Mouse (Mus musculus): ENCODE measurements at regions not wholly inside any gene's neighbourhood (a gene's known extent, or its start where the extent isn't known, plus 50 kb on each side); places are given as distances from the start of the nearest gene placed in this dataset.
"Not testable (repeated sequence)": the region's sequence is repeated elsewhere in the genome, so short reads cannot be mapped to it uniquely, and the experiment has no call there.

DNA sequence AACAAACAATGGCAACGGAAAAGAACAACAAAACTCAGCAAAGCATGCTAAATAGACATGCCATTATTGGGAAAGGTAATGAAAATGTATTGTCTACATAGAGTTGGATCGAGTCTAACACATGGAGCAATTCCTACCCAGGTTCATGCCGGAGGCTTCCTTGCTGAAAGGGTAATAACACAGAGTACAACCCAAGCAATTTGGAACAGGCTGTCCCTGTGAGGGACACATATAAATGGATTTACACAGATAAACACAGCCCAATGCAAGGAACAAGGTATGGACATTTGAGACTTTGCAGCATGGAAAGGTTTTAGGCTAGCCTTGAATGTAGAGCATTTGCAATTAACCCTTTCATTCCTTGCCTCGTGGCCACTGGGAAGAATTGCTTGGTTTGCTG, 158.6 kb upstream of the Gm11146 start:
- H3K4me1 ChIP-seq (replicated peaks; ENCODE audit: control insufficient read depth, insufficient read depth, low read length): no peaks in the 10 kb centered on the region
- no peak overlapping the region for H3K4me2 ChIP-seq (ENCODE audit: low read depth, low read length, severe bottlenecking)
- H3K27me3 ChIP-seq (ENCODE audit: control insufficient read depth, insufficient read depth, low read length): no peaks in the 10 kb centered on the region
- no peak overlapping the region for H3K4me3 ChIP-seq (ENCODE audit: low read depth, low read length)
- 92% methylated on average over 4 of the region's 4 CpGs for WGBS
- H3K9me3 ChIP-seq (ENCODE audit: control insufficient read depth, low read length): no peaks in the 10 kb centered on the region
- no peaks in the 10 kb centered on the region for H3K36me3 ChIP-seq (ENCODE audit: control insufficient read depth, insufficient read depth, low read length)
- H3K27ac ChIP-seq (ENCODE audit: low read depth, low read length): no peak overlapping the region
- H3K9ac ChIP-seq (ENCODE audit: low read length): no peak overlapping the region
- ATAC-seq (replicated peaks; ENCODE audit: low FRiP score) (no peak), DNase-seq (ENCODE audit: low spot score) (no peak)

GRCm38 (mm10) chr16:77759997-77760396, 158.1 kb upstream of the Gm11146 start:
- 89% methylated on average over 10 of the region's 10 CpGs for WGBS
- Histone ChIP-seq H3K4me2 (ENCODE audit: low read depth, low read length, severe bottlenecking) (no peak overlapping the region), H3K27ac (ENCODE audit: low read depth, low read length) (no peak overlapping the region)

DNA sequence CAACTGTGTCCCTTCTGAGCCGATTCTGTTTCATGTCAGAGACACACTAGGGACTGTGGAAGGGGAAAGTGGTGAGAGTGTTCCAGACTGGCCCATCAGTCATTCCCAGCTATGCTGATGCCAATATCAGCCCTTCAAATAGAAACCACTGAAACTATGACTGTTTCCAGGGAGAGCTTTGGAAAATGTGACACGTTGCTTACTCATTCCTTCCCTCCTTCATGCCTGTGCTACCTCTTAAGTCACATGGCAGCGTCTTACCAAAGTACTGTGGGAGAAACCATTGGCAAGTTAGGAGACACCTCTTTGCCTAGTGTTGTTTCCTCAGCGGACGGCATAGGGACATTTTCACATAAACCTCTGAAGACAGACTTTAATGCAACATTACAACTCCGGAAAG, 153.0 kb upstream of the Gm11146 start:
- Histone ChIP-seq H3K4me1 (replicated peaks; ENCODE audit: control insufficient read depth, insufficient read depth, low read length) (no peaks in the 10 kb centered on the region), H3K4me3 (ENCODE audit: low read depth, low read length) (no peak overlapping the region), H3K36me3 (ENCODE audit: control insufficient read depth, insufficient read depth, low read length) (no peaks in the 10 kb centered on the region), H3K4me2 (ENCODE audit: low read depth, low read length, severe bottlenecking) (no peak overlapping the region), H3K9ac (ENCODE audit: low read length) (no peak overlapping the region), H3K9me3 (ENCODE audit: control insufficient read depth, low read length) (no peaks in the 10 kb centered on the region), H3K27ac (ENCODE audit: low read depth, low read length) (no peak overlapping the region), H3K27me3 (ENCODE audit: control insufficient read depth, insufficient read depth, low read length) (no peaks in the 10 kb centered on the region)
- DNase-seq (ENCODE audit: low spot score) (no peak), ATAC-seq (replicated peaks; ENCODE audit: low FRiP score) (no peak)
- 84% methylated on average over 6 of the region's 6 CpGs for WGBS

More at GRCm38 (mm10) chr16:77759997-77760396, 158.1 kb upstream of the Gm11146 start:
- Histone ChIP-seq H3K9me3 (ENCODE audit: control insufficient read depth, low read length) (no peaks in the 10 kb centered on the region), H3K9ac (ENCODE audit: low read length) (no peak overlapping the region), H3K4me3 (ENCODE audit: low read depth, low read length) (no peak overlapping the region), H3K4me1 (replicated peaks; ENCODE audit: control insufficient read depth, insufficient read depth, low read length) (no peaks in the 10 kb centered on the region), H3K36me3 (ENCODE audit: control insufficient read depth, insufficient read depth, low read length) (no peaks in the 10 kb centered on the region), H3K27me3 (ENCODE audit: control insufficient read depth, insufficient read depth, low read length) (no peaks in the 10 kb centered on the region)
- DNase-seq (ENCODE audit: low spot score) (no peak), ATAC-seq (replicated peaks; ENCODE audit: low FRiP score) (no peak)

GRCm38 (mm10) chr16:77749474-77749873, 147.6 kb upstream of the Gm11146 start:
- no peaks in the 10 kb centered on the region for H3K4me1 ChIP-seq (replicated peaks; ENCODE audit: control insufficient read depth, insufficient read depth, low read length)
- DNase-seq (ENCODE audit: low spot score): no peak
- WGBS: 89% methylated on average over 2 of the region's 2 CpGs

DNA sequence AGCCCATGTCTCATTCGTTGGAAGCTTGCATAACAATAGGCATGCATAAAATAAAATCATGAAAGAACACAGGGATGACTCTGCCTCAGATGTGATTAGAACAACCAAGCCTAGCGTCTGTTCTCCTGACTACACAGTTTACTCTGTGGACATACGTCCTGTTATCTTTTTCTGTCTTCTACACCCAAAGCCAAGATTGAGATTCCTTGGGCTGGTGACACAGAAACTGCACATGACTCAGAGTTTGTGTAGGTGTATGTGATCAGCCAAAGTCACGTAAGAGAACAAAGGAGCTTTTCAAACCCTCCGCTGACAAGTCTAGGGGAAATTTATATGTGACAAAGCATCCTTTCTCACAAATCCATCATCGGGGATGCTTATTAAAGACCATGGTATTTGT, 141.9 kb upstream of the Gm11146 start:
- ATAC-seq (replicated peaks; ENCODE audit: low FRiP score) (no peak), DNase-seq (ENCODE audit: low spot score) (no peak)
- Histone ChIP-seq H3K9me3 (ENCODE audit: control insufficient read depth, low read length) (no peaks in the 10 kb centered on the region), H3K36me3 (ENCODE audit: control insufficient read depth, insufficient read depth, low read length) (no peaks in the 10 kb centered on the region), H3K9ac (ENCODE audit: low read length) (no peak overlapping the region), H3K4me2 (ENCODE audit: low read depth, low read length, severe bottlenecking) (no peak overlapping the region), H3K27me3 (ENCODE audit: control insufficient read depth, insufficient read depth, low read length) (no peaks in the 10 kb centered on the region), H3K4me3 (ENCODE audit: low read depth, low read length) (no peak overlapping the region), H3K4me1 (replicated peaks; ENCODE audit: control insufficient read depth, insufficient read depth, low read length) (no peaks in the 10 kb centered on the region), H3K27ac (ENCODE audit: low read depth, low read length) (no peak overlapping the region)
- WGBS: 88% methylated on average over 6 of the region's 6 CpGs

More at GRCm38 (mm10) chr16:77749474-77749873, 147.6 kb upstream of the Gm11146 start:
- H3K9me3 ChIP-seq (ENCODE audit: control insufficient read depth, low read length): no peaks in the 10 kb centered on the region
- H3K27ac ChIP-seq (ENCODE audit: low read depth, low read length): no peak overlapping the region
- no peak overlapping the region for H3K9ac ChIP-seq (ENCODE audit: low read length)
- no peak for ATAC-seq (replicated peaks; ENCODE audit: low FRiP score)
- H3K4me3 ChIP-seq (ENCODE audit: low read depth, low read length): no peak overlapping the region
- no peaks in the 10 kb centered on the region for H3K36me3 ChIP-seq (ENCODE audit: control insufficient read depth, insufficient read depth, low read length)
- no peaks in the 10 kb centered on the region for H3K27me3 ChIP-seq (ENCODE audit: control insufficient read depth, insufficient read depth, low read length)
- no peak overlapping the region for H3K4me2 ChIP-seq (ENCODE audit: low read depth, low read length, severe bottlenecking)

DNA sequence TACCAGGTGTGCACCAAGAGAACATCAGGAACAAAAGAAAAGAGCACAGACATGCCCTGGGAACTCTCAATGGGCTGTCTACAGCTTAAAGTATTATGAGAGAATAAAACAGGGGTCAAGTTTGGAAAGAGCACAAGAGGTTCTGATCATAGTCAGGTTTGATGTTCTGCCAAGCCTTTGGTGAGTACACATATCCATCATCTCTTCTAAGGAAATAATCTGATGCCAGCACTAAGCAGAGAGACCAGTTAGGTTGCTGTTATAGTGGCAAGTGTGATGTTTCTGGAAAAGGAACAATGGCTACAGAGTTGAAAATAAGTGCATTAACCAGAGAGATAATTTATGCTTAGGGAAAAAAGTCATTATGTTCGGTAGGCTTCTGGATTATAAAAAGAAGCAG, 136.9 kb upstream of the Gm11146 start:
- H3K4me2 ChIP-seq (ENCODE audit: low read depth, low read length, severe bottlenecking): no peak overlapping the region
- ATAC-seq (replicated peaks; ENCODE audit: low FRiP score) (no peak), DNase-seq (ENCODE audit: low spot score) (no peak)
- no peaks in the 10 kb centered on the region for H3K4me1 ChIP-seq (replicated peaks; ENCODE audit: control insufficient read depth, insufficient read depth, low read length)
- WGBS: 89% methylated on average over 1 of the region's 1 CpGs
- no peaks in the 10 kb centered on the region for H3K9me3 ChIP-seq (ENCODE audit: control insufficient read depth, low read length)
- H3K27ac ChIP-seq (ENCODE audit: low read depth, low read length): no peak overlapping the region
- H3K9ac ChIP-seq (ENCODE audit: low read length): no peak overlapping the region
- H3K27me3 ChIP-seq (ENCODE audit: control insufficient read depth, insufficient read depth, low read length): no peaks in the 10 kb centered on the region
- H3K36me3 ChIP-seq (ENCODE audit: control insufficient read depth, insufficient read depth, low read length): no peaks in the 10 kb centered on the region
- no peak overlapping the region for H3K4me3 ChIP-seq (ENCODE audit: low read depth, low read length)

- Histone ChIP-seq H3K9me3 (ENCODE audit: control insufficient read depth, low read length) (no peaks in the 10 kb centered on the region; the same call in 1 of the 2 replicates), H3K27me3 (ENCODE audit: control insufficient read depth, insufficient read depth, low read length) (no peaks in the 10 kb centered on the region), H3K36me3 (ENCODE audit: control insufficient read depth, insufficient read depth, low read length) (no peaks in the 10 kb centered on the region), H3K4me1 (replicated peaks; ENCODE audit: control insufficient read depth, insufficient read depth, low read length) (no peaks in the 10 kb centered on the region), H3K27ac (ENCODE audit: low read depth, low read length) (no peak overlapping the region), H3K9ac (ENCODE audit: low read length) (no peak overlapping the region), H3K4me3 (ENCODE audit: low read depth, low read length) (no peak overlapping the region), H3K4me2 (ENCODE audit: low read depth, low read length, severe bottlenecking) (no peak overlapping the region)
- WGBS: 94% methylated on average over 2 of the region's 2 CpGs
- DNase-seq (ENCODE audit: low spot score) (no peak), ATAC-seq (replicated peaks; ENCODE audit: low FRiP score) (no peak)
Measured at GRCm38 (mm10) chr16:77719377-77719776, 117.5 kb upstream of the Gm11146 start.

DNA sequence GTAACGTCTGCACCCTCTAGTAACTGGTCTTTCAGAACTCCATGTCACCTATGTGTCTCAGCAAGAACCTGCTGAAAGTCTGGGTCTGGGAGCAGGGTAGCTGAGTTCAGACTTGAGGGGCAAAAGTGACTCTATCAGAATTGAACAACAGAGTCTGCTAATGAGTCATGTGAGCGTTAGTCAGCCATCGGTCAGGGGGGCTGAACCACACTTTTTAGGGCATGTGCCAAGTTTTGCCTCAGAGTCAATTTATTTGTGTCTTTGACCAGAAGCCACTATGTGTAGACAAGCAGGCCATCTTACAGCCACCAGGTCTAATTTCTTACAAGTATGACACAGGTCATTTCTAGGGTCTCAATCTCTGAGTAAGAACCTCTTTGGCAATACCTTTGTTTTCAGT, 115.9 kb upstream of the Gm11146 start:
- ATAC-seq (replicated peaks; ENCODE audit: low FRiP score); DNase-seq (ENCODE audit: low spot score); H3K36me3 ChIP-seq (ENCODE audit: control insufficient read depth, insufficient read depth, low read length); H3K4me1 ChIP-seq (replicated peaks; ENCODE audit: control insufficient read depth, insufficient read depth, low read length); H3K27me3 ChIP-seq (ENCODE audit: control insufficient read depth, insufficient read depth, low read length); H3K9ac ChIP-seq (ENCODE audit: low read length); H3K27ac ChIP-seq (ENCODE audit: low read depth, low read length); H3K4me2 ChIP-seq (ENCODE audit: low read depth, low read length, severe bottlenecking); H3K9me3 ChIP-seq (ENCODE audit: control insufficient read depth, low read length); H3K4me3 ChIP-seq (ENCODE audit: low read depth, low read length): not testable (repeated sequence)
- WGBS: 94% methylated on average over 3 of the region's 3 CpGs

GRCm38 (mm10) chr16:77704726-77705125, 102.8 kb upstream of the Gm11146 start:
- no peaks in the 10 kb centered on the region for H3K27me3 ChIP-seq (ENCODE audit: control insufficient read depth, insufficient read depth, low read length)
- H3K9ac ChIP-seq (ENCODE audit: low read length): no peak overlapping the region
- no peak for DNase-seq (ENCODE audit: low spot score)

More at GRCm38 (mm10) chr16:77704726-77705125, 102.8 kb upstream of the Gm11146 start:
- Histone ChIP-seq H3K36me3 (ENCODE audit: control insufficient read depth, insufficient read depth, low read length) (no peaks in the 10 kb centered on the region), H3K4me1 (replicated peaks; ENCODE audit: control insufficient read depth, insufficient read depth, low read length) (no peaks in the 10 kb centered on the region), H3K4me3 (ENCODE audit: low read depth, low read length) (no peak overlapping the region), H3K27ac (ENCODE audit: low read depth, low read length) (no peak overlapping the region), H3K4me2 (ENCODE audit: low read depth, low read length, severe bottlenecking) (no peak overlapping the region), H3K9me3 (ENCODE audit: control insufficient read depth, low read length) (no peaks in the 10 kb centered on the region)
- ATAC-seq (replicated peaks; ENCODE audit: low FRiP score): no peak
- 87% methylated on average over 6 of the region's 6 CpGs for WGBS

All from forebrain, embryonic 11.5 days (tissue).